Mouse (Mus musculus): Measurements from ENCODE around the gene Fhit. TPM values are rescaled to one million over a fixed set of nuclear protein-coding genes. Genes with fewer than 3 reads are reported as not detected.

Gene Fhit
- polyA plus RNA-seq, 1 experiment from 2014 or later, result 3.5 TPM

GRCm38 (mm10) chr14:10655842-10656241 lies 506.0 kb downstream of the Fhit start:
- DNase-seq (ENCODE audit: low spot score) (no peak), ATAC-seq (replicated peaks; ENCODE audit: low FRiP score) (no peak)

GRCm38 (mm10) chr14:10647832-10648231 lies 514.0 kb downstream of the Fhit start:
- H3K4me2 ChIP-seq, result no peak overlapping the region
- no peaks in the 10 kb centered on the region for H3K27me3 ChIP-seq (replicated peaks; ENCODE audit: control insufficient read depth, insufficient read depth, low read length)
- no peak overlapping the region for H3K4me3 ChIP-seq (ENCODE audit: low read depth, low read length)
- no peaks in the 10 kb centered on the region for H3K36me3 ChIP-seq (ENCODE audit: control insufficient read depth, insufficient read depth, low read length)
- no peak overlapping the region for H3K9ac ChIP-seq (ENCODE audit: low read depth, low read length)
- no peak for ATAC-seq (replicated peaks; ENCODE audit: low FRiP score)
- no peak for DNase-seq (ENCODE audit: low spot score)
- H3K4me1 ChIP-seq (replicated peaks; ENCODE audit: control insufficient read depth, insufficient read depth, low read length), result no peaks in the 10 kb centered on the region
- H3K27ac ChIP-seq (ENCODE audit: low read depth, low read length), result no peak overlapping the region
- H3K9me3 ChIP-seq (ENCODE audit: control insufficient read depth, low read length), result no peaks in the 10 kb centered on the region

More at GRCm38 (mm10) chr14:10655842-10656241, 506.0 kb downstream of the Fhit start:
- WGBS, result 50% methylated on average over 3 of the region's 3 CpGs
- no peaks in the 10 kb centered on the region for H3K36me3 ChIP-seq (ENCODE audit: control insufficient read depth, insufficient read depth, low read length)
- H3K9ac ChIP-seq (ENCODE audit: low read depth, low read length), result no peak overlapping the region
- H3K27me3 ChIP-seq (replicated peaks; ENCODE audit: control insufficient read depth, insufficient read depth, low read length), result no peaks in the 10 kb centered on the region
- no peaks in the 10 kb centered on the region for H3K9me3 ChIP-seq (ENCODE audit: control insufficient read depth, low read length)
- no peak overlapping the region for H3K27ac ChIP-seq (ENCODE audit: low read depth, low read length)
- H3K4me1 ChIP-seq (replicated peaks; ENCODE audit: control insufficient read depth, insufficient read depth, low read length), result no peaks in the 10 kb centered on the region
- no peak overlapping the region for H3K4me3 ChIP-seq (ENCODE audit: low read depth, low read length)
- no peak overlapping the region for H3K4me2 ChIP-seq

GRCm38 (mm10) chr14:10631783-10632182 lies 530.1 kb downstream of the Fhit start:
- Histone ChIP-seq H3K4me2 (no peak overlapping the region), H3K27me3 (replicated peaks; ENCODE audit: control insufficient read depth, insufficient read depth, low read length) (no peaks in the 10 kb centered on the region), H3K9me3 (ENCODE audit: control insufficient read depth, low read length) (no peaks in the 10 kb centered on the region), H3K4me3 (ENCODE audit: low read depth, low read length) (no peak overlapping the region), H3K36me3 (ENCODE audit: control insufficient read depth, insufficient read depth, low read length) (no peaks in the 10 kb centered on the region), H3K27ac (ENCODE audit: low read depth, low read length) (no peak overlapping the region), H3K4me1 (replicated peaks; ENCODE audit: control insufficient read depth, insufficient read depth, low read length) (no peaks in the 10 kb centered on the region), H3K9ac (ENCODE audit: low read depth, low read length) (no peak overlapping the region)
- DNase-seq (ENCODE audit: low spot score), result no peak
- 66% methylated on average over 3 of the region's 3 CpGs for WGBS
- no peak for ATAC-seq (replicated peaks; ENCODE audit: low FRiP score)

- H3K27me3 ChIP-seq (replicated peaks; ENCODE audit: control insufficient read depth, insufficient read depth, low read length), result no peaks in the 10 kb centered on the region
- H3K4me2 ChIP-seq, result no peak overlapping the region
- H3K36me3 ChIP-seq (ENCODE audit: control insufficient read depth, insufficient read depth, low read length), result no peaks in the 10 kb centered on the region
- no peak overlapping the region for H3K27ac ChIP-seq (ENCODE audit: low read depth, low read length)
- ATAC-seq (replicated peaks; ENCODE audit: low FRiP score) (no peak), DNase-seq (ENCODE audit: low spot score) (no peak)
- H3K4me1 ChIP-seq (replicated peaks; ENCODE audit: control insufficient read depth, insufficient read depth, low read length), result no peaks in the 10 kb centered on the region
- no peaks in the 10 kb centered on the region for H3K9me3 ChIP-seq (ENCODE audit: control insufficient read depth, low read length)
- no peak overlapping the region for H3K4me3 ChIP-seq (ENCODE audit: low read depth, low read length)
- WGBS, result 82% methylated on average over 2 of the region's 2 CpGs
- H3K9ac ChIP-seq (ENCODE audit: low read depth, low read length), result no peak overlapping the region
These were observed 530.9 kb downstream of the Fhit start for GRCm38 (mm10) chr14:10630831-10631360.

- no peak overlapping the region for H3K27ac ChIP-seq (ENCODE audit: low read depth, low read length)
- DNase-seq (ENCODE audit: low spot score) (no peak), ATAC-seq (replicated peaks; ENCODE audit: low FRiP score) (no peak)
- no peaks in the 10 kb centered on the region for H3K4me1 ChIP-seq (replicated peaks; ENCODE audit: control insufficient read depth, insufficient read depth, low read length)
- H3K27me3 ChIP-seq (replicated peaks; ENCODE audit: control insufficient read depth, insufficient read depth, low read length), result no peaks in the 10 kb centered on the region
- H3K9me3 ChIP-seq (ENCODE audit: control insufficient read depth, low read length), result no peaks in the 10 kb centered on the region
- H3K9ac ChIP-seq (ENCODE audit: low read depth, low read length), result no peak overlapping the region
- WGBS, result 41% methylated on average over 5 of the region's 5 CpGs
- no peaks in the 10 kb centered on the region for H3K36me3 ChIP-seq (ENCODE audit: control insufficient read depth, insufficient read depth, low read length)
- H3K4me2 ChIP-seq, result no peak overlapping the region
- H3K4me3 ChIP-seq (ENCODE audit: low read depth, low read length), result no peak overlapping the region
These were observed 568.4 kb downstream of the Fhit start for GRCm38 (mm10) chr14:10593467-10593866.

- Histone ChIP-seq H3K4me1 (replicated peaks; ENCODE audit: control insufficient read depth, insufficient read depth, low read length) (no peaks in the 10 kb centered on the region), H3K4me3 (ENCODE audit: low read depth, low read length) (no peak overlapping the region), H3K27me3 (replicated peaks; ENCODE audit: control insufficient read depth, insufficient read depth, low read length) (no peaks in the 10 kb centered on the region), H3K4me2 (no peak overlapping the region), H3K36me3 (ENCODE audit: control insufficient read depth, insufficient read depth, low read length) (no peaks in the 10 kb centered on the region), H3K9me3 (ENCODE audit: control insufficient read depth, low read length) (no peaks in the 10 kb centered on the region), H3K27ac (ENCODE audit: low read depth, low read length) (no peak overlapping the region), H3K9ac (ENCODE audit: low read depth, low read length) (no peak overlapping the region)
- ATAC-seq (replicated peaks; ENCODE audit: low FRiP score) (no peak), DNase-seq (ENCODE audit: low spot score) (no peak)
- WGBS, result 82% methylated on average over 3 of the region's 3 CpGs
These were observed 592.8 kb downstream of the Fhit start for GRCm38 (mm10) chr14:10568937-10569552.

- H3K36me3 ChIP-seq (ENCODE audit: control insufficient read depth, insufficient read depth, low read length), result no peaks in the 10 kb centered on the region
- H3K27me3 ChIP-seq (replicated peaks; ENCODE audit: control insufficient read depth, insufficient read depth, low read length), result no peaks in the 10 kb centered on the region
- H3K9me3 ChIP-seq (ENCODE audit: control insufficient read depth, low read length), result no peaks in the 10 kb centered on the region
- 60% methylated on average over 2 of the region's 2 CpGs for WGBS
- H3K4me1 ChIP-seq (replicated peaks; ENCODE audit: control insufficient read depth, insufficient read depth, low read length), result no peaks in the 10 kb centered on the region
- no peak overlapping the region for H3K9ac ChIP-seq (ENCODE audit: low read depth, low read length)
- no peak for ATAC-seq (replicated peaks; ENCODE audit: low FRiP score)
- H3K4me2 ChIP-seq, result no peak overlapping the region
- no peak overlapping the region for H3K27ac ChIP-seq (ENCODE audit: low read depth, low read length)
- DNase-seq (ENCODE audit: low spot score), result no peak
- H3K4me3 ChIP-seq (ENCODE audit: low read depth, low read length), result no peak overlapping the region
These were observed 594.1 kb downstream of the Fhit start for GRCm38 (mm10) chr14:10567771-10568170.

- no peak overlapping the region for H3K4me2 ChIP-seq
- no peak for ATAC-seq (replicated peaks; ENCODE audit: low FRiP score)
These were observed 607.1 kb downstream of the Fhit start for GRCm38 (mm10) chr14:10554755-10555154.

GRCm38 (mm10) chr14:10548632-10549031 lies 613.2 kb downstream of the Fhit start:
- no peaks in the 10 kb centered on the region for H3K9me3 ChIP-seq (ENCODE audit: control insufficient read depth, low read length)
- ATAC-seq (replicated peaks; ENCODE audit: low FRiP score) (no peak), DNase-seq (ENCODE audit: low spot score) (no peak)
- 79% methylated on average over 2 of the region's 2 CpGs for WGBS
- H3K27me3 ChIP-seq (replicated peaks; ENCODE audit: control insufficient read depth, insufficient read depth, low read length), result no peaks in the 10 kb centered on the region
- H3K9ac ChIP-seq (ENCODE audit: low read depth, low read length), result no peak overlapping the region
- no peak overlapping the region for H3K4me3 ChIP-seq (ENCODE audit: low read depth, low read length)
- H3K4me2 ChIP-seq, result no peak overlapping the region
- no peak overlapping the region for H3K27ac ChIP-seq (ENCODE audit: low read depth, low read length)
- no peaks in the 10 kb centered on the region for H3K4me1 ChIP-seq (replicated peaks; ENCODE audit: control insufficient read depth, insufficient read depth, low read length)
- no peaks in the 10 kb centered on the region for H3K36me3 ChIP-seq (ENCODE audit: control insufficient read depth, insufficient read depth, low read length)

More at GRCm38 (mm10) chr14:10554755-10555154, 607.1 kb downstream of the Fhit start:
- Histone ChIP-seq H3K27ac (ENCODE audit: low read depth, low read length) (no peak overlapping the region), H3K9me3 (ENCODE audit: control insufficient read depth, low read length) (no peaks in the 10 kb centered on the region), H3K36me3 (ENCODE audit: control insufficient read depth, insufficient read depth, low read length) (no peaks in the 10 kb centered on the region), H3K9ac (ENCODE audit: low read depth, low read length) (no peak overlapping the region), H3K27me3 (replicated peaks; ENCODE audit: control insufficient read depth, insufficient read depth, low read length) (no peaks in the 10 kb centered on the region), H3K4me3 (ENCODE audit: low read depth, low read length) (no peak overlapping the region), H3K4me1 (replicated peaks; ENCODE audit: control insufficient read depth, insufficient read depth, low read length) (no peaks in the 10 kb centered on the region)
- DNase-seq (ENCODE audit: low spot score), result no peak
- WGBS, result 38% methylated on average over 6 of the region's 6 CpGs
